Mouse (Mus musculus): ENCODE data around the gene Gm49395. TPM values are rescaled to one million over a fixed set of nuclear protein-coding genes. Genes with fewer than 3 reads are reported as not detected.

Gm49395 gene
- total RNA-seq, 2 experiments from 2014 or later = 5.4 to 7.9 TPM

DNA sequence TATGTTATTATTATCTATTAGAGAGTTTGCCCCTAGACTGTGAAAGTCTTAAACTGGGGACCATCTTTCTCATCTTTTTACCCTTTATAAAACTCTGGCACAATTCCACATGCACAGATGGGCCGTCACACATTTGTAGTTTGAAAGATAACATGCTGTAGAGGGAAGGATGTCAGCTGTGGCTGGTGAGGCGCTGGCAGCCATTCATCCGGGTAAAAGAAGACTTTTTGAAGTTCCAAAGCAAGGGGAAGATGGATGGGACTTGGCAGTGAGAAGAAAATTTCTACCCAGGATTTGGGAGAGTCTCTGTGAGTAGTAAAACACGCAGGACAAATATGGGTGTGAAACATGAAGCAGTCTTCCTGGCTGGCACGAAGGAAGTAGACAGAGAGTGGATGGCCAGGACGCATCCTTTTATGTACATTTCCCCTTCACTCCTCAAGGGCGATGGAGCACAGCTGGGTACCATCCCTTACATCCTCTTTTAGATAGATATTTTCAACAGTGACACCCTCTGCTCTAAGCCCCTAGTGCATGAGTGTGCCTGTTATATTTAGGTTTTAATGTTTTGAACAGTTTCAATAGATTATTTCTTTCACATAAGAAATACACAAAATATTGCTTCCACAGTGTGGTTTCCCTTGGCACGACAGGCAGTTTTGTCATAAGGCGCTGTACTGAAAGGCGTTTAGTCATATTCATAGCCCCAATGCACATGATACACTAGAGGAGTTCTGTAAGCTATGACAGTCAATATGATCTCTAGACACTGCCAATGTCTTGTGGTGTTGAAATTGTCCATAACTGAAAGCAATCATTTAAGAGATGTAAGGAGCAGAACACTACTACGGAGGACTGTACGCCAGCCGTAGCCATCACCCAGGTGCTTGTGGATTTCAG is 50.8 kb downstream of the Gm49395 start:
- DNase-seq = no peak

DNA sequence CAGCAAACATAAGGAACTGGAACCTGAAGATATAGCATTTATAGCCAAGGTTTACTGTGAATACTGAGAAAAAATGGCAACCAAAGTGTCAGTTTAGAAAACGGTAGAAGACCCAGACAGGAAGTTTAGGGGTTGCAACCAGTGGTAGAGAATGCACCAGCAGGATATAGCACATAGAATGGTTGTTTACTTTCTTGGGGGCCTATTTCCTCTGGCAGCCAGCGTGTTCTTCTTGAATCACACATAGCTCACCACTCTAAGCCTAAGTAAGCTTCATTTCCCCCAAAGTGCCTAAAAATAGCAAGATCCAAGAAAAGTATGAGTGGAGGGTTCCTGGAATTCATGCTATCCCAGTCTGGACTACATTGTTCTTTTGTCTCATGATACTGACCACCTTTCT is 59.1 kb downstream of the Gm49395 start:
- DNase-seq = no peak

DNA sequence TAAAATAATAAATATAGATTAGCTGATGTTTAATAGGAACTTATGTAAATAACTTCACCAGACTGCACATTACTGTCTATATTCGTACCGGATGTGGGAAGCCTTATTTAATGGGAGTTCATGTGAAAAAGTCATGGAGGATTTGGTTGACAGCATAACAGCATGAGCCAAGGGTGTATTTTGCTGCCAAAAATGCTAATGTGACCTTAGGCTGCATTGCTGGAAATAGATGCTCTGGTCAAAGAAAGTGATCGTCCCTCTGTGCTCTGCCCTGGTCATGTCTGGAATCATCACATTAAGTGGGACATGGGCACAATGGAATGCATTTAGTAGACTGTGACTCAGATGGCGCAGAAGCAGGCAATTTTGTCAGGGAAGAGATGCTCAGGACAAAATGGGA is 64.4 kb downstream of the Gm49395 start:
- DNase-seq = no peak

DNA sequence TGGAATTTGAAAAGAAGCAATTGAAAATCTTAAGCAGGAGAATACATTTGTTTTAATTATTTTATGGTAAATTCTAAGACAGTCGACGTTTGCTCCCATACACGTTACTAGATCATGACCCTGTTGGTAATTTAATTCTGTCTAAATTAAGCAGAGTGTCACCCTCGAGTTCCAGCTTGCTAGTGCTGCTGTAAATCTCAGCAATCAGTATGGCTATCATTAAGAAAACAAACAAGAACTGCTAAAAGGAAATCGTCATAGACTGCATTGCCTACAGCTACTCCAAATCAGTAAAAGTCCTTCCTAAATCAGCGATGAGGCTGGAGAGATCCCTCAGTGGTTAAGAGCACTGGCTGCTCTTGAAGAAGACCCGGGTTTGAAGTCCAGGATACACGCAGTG is 66.3 kb downstream of the Gm49395 start:
- no peak for DNase-seq

DNA sequence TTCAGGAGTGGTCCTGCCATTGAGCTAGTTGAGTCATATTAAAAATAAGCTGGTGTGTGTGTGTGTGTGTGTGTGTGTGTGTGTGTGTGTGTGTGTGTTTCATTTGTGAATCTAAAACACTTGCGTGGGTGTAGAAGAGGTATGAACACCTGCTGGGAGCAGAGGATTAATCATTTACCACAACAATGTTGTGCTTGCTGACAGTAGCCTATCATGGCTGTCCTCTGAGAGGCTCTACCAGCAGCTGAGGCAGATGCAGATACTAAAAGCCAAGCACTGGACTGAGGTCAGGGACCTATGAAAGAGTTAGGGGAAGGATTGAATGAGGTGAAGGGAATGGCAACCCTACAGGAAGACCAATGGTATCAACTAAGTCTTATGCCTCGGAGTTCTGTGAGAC is 68.6 kb downstream of the Gm49395 start:
- no peak for DNase-seq

DNA sequence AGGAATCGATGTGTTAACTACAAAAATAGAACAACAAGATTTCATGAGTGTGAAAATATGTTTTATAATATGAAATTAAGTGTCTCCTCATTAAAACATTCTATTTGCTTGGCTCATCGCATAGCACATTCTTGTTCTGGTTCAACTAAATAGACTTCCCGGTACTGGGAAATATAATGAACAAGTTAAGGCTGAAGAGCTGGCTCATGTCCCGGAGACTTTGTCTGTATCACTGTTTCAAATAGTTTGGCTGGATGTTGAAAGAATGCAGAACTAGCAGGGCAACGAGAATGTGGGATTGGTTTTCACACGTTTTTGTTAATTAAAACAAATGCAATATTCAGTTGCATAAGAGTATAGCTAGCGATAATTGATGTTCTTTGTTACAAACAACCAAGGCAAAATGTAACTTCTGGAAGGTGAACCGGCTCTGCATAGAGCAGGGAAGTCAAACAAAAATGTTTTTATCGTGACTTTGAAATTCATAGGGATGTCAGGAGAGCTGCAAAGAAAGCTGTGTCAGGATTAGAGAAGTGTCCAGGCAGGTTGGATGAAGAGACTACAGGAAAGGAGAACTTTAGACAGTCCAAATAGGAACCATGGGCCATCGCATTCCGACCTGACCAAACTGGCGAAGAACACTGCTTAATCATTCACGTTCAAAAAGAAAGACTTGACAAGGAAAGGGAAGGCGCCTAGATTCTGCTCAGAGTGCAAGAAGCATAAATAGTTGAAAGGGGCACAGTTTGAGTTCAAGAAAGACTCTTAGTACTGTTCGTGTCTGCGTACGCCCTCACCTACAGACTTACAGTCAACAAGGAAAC is 70.3 kb downstream of the Gm49395 start:
- DNase-seq = no peak

DNA sequence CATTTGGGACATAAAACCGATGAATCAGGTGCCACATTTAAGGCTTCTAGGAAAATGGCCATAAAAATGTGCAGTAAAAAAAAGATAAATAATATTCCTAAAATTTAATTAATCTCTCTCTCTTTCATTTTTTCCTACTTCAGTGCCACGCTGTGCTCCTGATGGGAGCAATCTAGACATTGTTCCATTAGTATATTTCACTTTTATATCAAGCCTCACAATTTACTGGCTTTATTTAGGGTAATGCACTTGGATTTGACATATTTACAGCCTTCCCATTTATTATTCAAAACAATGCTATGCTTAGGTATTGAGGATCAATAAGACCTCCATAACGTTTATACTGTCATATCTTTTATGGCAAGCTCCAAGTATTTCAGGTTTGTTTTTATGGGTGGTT is 76.3 kb downstream of the Gm49395 start:
- DNase-seq = no peak

DNA sequence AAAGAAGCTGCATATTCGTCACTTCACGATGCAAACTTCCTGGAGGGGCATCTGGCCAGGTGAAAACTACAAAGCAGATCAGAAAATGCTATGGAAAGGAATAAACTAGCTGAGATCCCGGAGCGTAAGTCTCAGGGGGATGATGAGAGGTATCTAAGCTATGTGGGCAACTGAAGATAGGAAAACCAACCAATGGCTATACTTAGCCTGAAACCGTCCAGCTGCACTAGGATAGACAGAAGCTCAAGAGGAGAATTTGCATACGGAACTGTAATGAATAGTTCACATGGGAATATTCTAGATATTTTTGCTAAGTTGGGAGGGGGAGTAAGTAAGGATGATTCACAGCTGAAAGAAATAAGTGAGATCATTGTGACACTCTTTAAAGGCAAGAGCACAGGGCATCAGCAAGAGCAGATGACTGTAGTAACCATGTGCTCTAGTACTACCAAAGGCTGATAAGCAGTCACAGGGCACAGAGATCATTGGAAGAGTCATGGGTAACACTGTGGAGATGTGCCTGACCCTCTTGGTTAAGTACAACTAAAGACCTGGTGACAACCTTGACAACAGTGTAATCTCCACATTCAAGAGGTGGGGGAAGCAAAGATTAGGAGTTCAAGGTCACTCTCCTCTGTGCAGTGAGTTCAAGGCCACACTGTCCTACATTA is 79.5 kb downstream of the Gm49395 start:
- no peak for DNase-seq

DNA sequence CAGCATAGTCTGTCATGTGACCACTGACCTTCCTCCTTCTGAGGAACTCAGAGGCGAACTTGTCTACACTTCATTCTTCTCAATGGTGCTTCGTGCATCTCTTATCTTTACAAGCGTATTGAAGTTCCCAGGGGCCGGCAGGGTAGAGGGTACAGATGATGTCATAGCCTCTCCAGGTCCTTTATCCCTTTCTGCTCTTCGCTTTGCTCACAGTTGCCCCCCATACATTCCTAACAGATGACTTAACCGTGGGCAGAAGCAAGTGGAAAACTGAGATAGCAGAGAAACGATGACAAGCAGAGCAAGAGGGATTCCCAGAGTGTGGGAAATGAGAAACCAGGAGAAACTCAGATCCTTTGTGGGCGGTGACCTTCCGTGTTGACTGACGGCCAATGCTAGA is 80.3 kb downstream of the Gm49395 start:
- no peak for DNase-seq

DNA sequence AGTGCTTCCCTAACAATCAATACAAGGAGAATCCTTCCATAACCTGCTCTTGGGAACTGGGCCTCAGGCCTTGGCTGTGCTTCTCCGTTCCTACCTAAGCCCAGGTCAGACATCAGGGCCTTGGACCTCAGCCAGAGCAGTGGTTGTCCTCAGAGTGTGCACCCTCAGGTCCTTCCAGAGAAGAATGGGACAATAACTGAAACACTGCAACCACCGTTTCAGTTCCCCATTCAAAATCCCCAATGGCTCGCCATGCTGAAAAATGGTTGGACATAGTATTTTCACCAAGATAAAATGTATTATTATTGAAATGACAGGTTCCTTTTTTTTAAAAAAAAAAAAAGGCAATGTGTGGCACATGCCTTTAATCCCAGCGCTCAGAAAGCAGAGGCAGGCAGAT is 81.0 kb downstream of the Gm49395 start:
- DNase-seq = no peak

DNA sequence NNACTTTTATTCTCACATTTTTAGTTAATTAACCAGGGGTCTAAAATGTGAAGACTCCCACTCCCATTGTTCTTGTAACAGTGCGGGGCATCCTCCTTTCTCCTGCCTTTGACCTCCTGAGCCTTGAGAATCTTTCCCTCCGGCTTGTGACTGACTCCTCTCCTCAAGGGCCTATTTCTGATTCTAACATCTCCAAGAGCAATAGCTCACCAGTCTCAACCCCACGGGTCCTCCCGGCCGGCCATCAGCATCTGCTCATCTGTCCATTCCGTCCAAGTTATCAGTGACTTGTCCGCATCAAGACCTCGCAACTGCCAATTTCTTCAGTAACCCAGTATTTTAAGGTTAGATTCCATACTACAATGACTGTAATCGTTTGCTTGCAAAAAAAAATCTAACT is 84.2 kb downstream of the Gm49395 start:
- no peak for DNase-seq

DNA sequence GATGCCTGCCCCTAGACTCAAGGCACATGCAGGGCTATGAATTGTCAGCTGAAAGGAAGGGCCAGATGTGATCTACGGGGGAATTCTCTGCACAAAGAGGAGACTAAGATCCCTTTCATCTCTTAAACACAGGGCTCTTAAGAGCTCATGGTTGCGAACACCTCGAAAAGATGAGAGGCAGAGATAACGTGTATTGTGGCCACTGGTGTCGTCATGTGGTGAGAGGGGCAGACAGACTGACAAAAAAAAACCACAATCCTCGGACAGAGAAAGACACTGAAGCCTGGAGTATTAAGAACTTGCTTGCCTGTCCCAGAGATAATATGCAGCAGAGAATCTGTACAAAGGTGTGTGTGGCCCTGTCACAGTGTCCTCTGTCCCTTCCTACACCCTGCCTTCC is 90.2 kb downstream of the Gm49395 start:
- no peak for DNase-seq

DNA sequence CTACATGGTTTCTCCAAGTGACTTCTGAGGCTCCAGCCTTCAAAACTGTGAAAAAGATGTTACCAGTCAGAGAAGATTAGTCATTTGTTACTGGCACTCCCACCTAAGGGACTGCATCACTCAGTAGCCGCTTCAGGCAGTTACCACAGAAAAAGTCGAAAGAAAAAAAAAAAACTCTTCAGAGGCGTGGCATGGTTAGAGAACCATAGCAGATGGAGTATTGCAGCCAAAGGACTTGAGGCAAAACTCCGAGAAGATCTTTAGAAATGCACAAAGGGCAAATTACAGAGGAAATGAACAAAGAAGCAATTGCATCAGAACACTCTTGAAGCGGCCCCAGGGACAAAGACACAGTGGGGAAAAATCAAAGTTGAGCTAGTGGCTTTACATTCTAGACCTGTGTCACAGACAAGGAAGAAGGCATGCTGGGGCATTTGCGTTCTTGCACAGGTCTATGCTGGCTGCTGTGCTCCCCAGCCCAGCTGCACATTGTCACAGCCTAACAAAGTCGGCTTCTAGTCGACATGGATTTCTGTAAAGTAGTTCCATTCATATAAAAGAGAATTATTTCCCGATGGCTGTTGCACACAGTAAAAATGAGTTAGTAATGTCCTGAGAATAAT is 95.4 kb downstream of the Gm49395 start:
- no peak for DNase-seq

DNA sequence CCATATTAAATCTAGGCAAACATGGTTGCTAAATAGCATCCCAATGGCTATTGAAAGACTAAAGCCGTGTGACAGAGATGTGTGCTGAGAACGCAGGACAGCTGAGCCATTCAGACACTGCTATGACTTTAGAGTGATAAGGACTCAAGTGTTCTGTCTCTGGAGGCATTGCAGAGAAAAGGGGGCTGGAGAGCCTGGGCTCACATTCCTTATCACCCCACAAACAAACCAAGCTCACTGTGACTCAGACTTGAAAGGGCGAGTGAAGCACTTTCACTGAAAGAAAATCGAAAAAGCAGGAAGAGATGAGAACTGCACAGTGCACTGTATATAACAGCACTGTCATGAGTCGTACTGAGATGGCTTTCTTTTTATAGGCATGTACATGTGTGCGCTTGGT is 96.4 kb downstream of the Gm49395 start:
- no peak for DNase-seq

DNA sequence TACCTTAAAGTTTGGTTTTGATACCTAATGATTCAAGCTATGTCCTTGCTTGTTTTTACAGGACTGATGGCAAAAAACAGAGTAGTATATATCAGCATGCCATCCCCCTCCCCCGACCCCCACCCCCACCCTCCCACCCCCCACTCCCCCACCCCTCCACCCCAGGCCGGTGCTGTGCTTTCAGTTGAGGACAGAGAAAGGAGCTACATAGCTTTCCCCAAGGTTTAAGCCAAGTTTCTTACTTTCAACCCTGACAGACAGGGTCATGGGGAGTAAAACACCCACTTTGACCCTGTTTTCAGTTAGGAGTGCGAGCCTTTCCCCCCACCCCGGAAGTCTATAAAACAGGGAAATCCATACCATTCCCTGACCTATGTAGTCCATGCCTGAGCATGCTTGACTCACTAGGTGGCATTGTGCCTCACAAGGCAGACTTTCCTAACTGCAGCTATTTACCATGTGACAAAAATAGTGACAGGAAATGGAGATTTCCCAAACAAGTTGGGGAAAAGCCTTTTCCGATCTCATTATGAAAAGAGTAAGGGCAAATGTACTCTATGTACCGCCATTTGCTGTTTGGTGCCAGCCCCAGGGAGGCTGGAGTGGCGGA is 98.2 kb downstream of the Gm49395 start:
- DNase-seq = no peak

DNA sequence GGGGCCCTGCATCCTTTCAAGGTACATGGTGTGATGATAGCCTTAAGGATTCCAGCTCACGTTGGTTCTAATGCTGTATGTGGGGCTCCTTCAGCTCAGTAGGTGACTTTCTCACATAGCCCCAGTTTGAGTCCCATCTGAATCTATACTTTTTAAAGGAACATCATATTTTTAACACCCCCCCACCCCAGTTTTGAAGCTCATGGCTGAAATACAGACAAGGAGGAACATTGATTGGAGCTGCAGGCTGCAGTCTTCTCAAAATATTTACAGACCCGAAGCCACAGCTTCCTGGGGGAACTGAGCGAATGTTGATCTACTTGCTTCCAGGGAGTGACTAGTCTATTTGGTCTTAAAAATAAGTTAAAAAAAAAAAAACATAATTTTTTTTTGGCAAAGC is 98.9 kb downstream of the Gm49395 start:
- no peak for DNase-seq

DNA sequence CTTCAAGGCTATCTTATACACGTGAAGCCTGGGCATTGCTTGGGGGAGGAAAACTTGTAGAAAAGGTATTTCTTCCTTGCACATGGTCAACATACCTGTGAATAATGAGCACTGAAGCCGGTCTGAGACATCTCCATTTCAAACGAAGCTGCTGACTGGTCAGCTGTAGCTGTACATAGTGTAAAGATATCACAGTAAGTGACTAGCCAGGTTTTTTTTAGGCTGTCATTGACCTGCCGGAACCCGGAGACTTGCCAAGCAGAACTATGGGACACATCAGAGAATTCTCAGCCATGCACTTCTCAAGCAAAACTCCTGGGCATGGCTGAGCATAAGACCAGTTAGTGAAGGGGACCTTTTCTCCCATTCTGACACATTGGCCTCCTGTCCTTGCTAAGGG is 99.6 kb downstream of the Gm49395 start:
- DNase-seq = no peak

DNA sequence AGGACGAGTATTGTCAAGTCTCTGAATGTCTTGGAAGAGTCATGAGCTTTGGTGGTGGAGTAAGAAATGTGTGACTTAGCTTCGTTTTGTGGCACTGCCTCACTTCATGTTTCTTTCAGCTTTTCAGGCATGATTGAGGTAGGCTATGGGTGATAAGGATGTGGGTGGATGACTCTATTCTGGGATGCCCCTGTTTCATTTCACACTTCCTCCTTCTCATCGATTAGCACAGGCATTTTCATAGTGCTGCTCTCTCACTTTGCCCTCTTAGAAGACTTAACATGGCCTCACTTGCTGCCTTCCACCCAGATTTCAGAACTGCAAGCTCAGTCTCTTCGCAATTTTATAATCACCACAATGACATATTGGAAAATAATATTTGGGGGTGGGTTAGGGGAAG is 102.1 kb downstream of the Gm49395 start:
- DNase-seq = no peak

DNA sequence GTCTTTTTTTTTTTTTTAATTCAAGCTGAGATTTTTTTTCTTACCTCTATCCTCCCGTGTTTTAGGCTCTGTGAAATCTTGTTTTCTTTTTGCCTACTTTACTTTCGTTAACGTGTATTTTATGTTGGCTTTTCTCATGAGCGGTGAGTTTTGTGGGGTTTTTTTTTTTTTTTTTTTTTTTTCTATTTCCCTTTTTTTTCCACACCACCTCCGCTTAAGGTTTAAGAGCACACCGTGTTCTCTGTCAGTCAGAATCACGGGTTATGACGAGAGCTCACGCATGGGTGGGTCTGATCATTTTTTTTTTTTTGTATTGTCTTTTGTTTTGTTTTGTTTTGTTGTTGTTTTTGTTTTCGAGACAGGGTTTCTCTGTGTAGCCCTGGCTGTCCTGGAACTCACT is 103.6 kb downstream of the Gm49395 start:
- DNase-seq = no peak

DNA sequence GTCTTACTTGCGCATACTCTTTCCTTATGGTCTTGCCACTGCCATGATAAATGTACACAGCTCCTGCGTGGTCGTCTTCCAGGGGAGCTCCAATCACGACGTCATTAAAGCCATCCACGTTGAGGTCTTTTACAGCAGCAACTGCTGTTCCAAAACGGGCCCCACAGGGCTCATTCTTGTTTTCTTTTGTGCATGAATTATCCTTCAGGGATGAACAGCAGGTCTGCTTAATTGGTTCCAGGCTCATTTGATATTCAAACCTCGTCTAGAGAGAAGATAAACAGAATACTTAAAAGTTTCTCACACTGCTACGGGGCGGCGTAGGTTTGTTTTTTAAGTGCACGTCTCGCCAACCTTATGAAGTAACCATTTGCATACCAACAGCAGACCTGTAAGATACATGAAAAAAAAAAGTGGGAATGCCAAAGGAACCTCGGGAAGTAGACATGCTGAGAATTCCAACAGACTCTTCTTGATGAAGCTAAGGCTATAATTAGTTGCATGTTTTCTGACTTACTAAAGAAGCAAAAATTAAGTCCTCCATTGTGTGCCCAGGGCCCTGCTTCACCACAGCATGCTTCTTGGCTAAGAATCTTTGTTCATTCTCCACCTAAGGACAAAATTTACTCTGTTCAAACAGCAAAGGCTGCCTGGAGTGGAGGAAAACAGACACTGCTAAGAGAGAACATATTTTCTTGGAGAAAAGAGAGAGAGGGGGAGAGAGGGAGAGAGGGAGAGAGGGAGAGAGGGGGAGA is 109.3 kb downstream of the Gm49395 start:
- no peak for DNase-seq

DNA sequence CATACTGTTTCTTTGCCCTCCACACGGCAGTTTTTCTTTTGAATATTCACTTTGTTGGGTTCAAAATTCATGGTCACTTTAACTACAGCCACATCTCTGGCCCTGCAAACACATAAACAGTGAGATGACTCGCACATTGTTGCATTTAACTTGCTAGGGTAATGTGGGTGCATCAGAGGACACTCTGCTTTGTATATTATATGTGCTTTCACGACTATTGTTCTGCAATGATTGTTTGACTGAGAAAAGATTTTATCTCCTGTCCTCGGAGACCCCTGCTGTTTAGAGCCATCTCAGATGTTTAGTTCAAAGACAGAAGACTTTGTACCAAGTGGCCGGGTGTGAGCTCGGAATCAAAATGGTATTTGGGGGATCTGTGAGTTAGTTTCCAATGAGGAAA is 114.1 kb downstream of the Gm49395 start:
- DNase-seq = no peak

Data from gastrocnemius, postnatal 10 days (tissue).